Mouse (Mus musculus): ENCODE results near the gene Olfr992. TPM values are rescaled to one million over a fixed set of nuclear protein-coding genes. Genes with fewer than 3 reads are reported as not detected.

Gene Olfr992
- not detected in 2 replicates for polyA plus RNA-seq (2015; fragmentation: Nextera tagmentation; extraction: Ambion mirVana)

GRCm38 (mm10) chr2:85409369-85409768 lies at the start of gene Olfr992:
Olfr992 (minus strand) TSS chr2:85409469.

GRCm38 (mm10) chr2:85443539-85443938 lies 34.3 kb upstream of the Olfr992 start, which contains the start of gene Olfr995:
Olfr995 (minus strand) TSS chr2:85443639.

GRCm38 (mm10) chr2:85436351-85436750 lies 27.1 kb upstream of the Olfr992 start, which contains the start of gene Olfr994:
Olfr994 (minus strand) TSS chr2:85436451.

GRCm38 (mm10) chr2:85414777-85415176 lies 5.5 kb upstream of the Olfr992 start, which contains the start of gene Olfr993:
Olfr993 (minus strand) TSS chr2:85414877.

GRCm38 (mm10) chr2:85363127-85363526 lies 46.1 kb downstream of the Olfr992 start, which contains the start of gene Olfr988:
Olfr988 (minus strand) TSS chr2:85363227.

Other genes with a start within 250 kb of the Olfr992 start
- 0.08 and 0.12 TPM in 2 replicates for gene Lrrc55, start 212.3 kb downstream of the Olfr992 start, polyA plus RNA-seq (2015; fragmentation: Nextera tagmentation; extraction: Ambion mirVana)
- gene Olfr987, start 70.2 kb downstream of the Olfr992 start, polyA plus RNA-seq (2015; fragmentation: Nextera tagmentation; extraction: Ambion mirVana): not detected in 2 replicates
- not detected in 2 replicates for gene Olfr988, start 46.2 kb downstream of the Olfr992 start, polyA plus RNA-seq (2015; fragmentation: Nextera tagmentation; extraction: Ambion mirVana)
- not detected in 2 replicates for gene Olfr993, start 5.4 kb upstream of the Olfr992 start, polyA plus RNA-seq (2015; fragmentation: Nextera tagmentation; extraction: Ambion mirVana)
- not detected in 2 replicates for gene Olfr994, start 27.0 kb upstream of the Olfr992 start, polyA plus RNA-seq (2015; fragmentation: Nextera tagmentation; extraction: Ambion mirVana)
- not detected in 2 replicates for gene Olfr995, start 34.2 kb upstream of the Olfr992 start, polyA plus RNA-seq (2015; fragmentation: Nextera tagmentation; extraction: Ambion mirVana)
- gene 4833423E24Rik, start 109.6 kb upstream of the Olfr992 start, polyA plus RNA-seq (2015; fragmentation: Nextera tagmentation; extraction: Ambion mirVana): 0.05 TPM in 1 of 2 replicates, not detected in the other
- not detected in 2 replicates for gene Olfr996, start 169.7 kb upstream of the Olfr992 start, polyA plus RNA-seq (2015; fragmentation: Nextera tagmentation; extraction: Ambion mirVana)
- gene Olfr998, start 179.5 kb upstream of the Olfr992 start, polyA plus RNA-seq (2015; fragmentation: Nextera tagmentation; extraction: Ambion mirVana): not detected in 2 replicates
- gene Olfr1000, start 202.4 kb upstream of the Olfr992 start, polyA plus RNA-seq (2015; fragmentation: Nextera tagmentation; extraction: Ambion mirVana): not detected in 2 replicates
- gene Olfr1002, start 241.2 kb upstream of the Olfr992 start, polyA plus RNA-seq (2015; fragmentation: Nextera tagmentation; extraction: Ambion mirVana): not detected in 2 replicates